Mouse (Mus musculus): ENCODE results near the gene Rbp1. TPM values are rescaled to one million over a fixed set of nuclear protein-coding genes. Genes with fewer than 3 reads are reported as not detected.

Rbp1 gene
- polyA plus RNA-seq, 1 experiment from 2014 or later: 26.0 TPM

- H3K36me3 ChIP-seq (ENCODE audit: control insufficient read depth, insufficient read depth, low read length): no peaks in the 10 kb centered on the region
- H3K27ac ChIP-seq (ENCODE audit: low read depth, low read length): no peak overlapping the region
- no peaks in the 10 kb centered on the region for H3K27me3 ChIP-seq (ENCODE audit: control insufficient read depth, insufficient read depth, low read length)
- ATAC-seq (ENCODE audit: low FRiP score) (no peak), DNase-seq (ENCODE audit: low spot score, missing footprints) (no peak)
- H3K4me2 ChIP-seq: no peak overlapping the region
- H3K4me1 ChIP-seq (ENCODE audit: control insufficient read depth, insufficient read depth, low read length): no peaks in the 10 kb centered on the region
- no peaks in the 10 kb centered on the region for H3K9me3 ChIP-seq (ENCODE audit: control insufficient read depth, low read length)
- 87% methylated on average over 2 of the region's 2 CpGs for WGBS
- H3K9ac ChIP-seq (ENCODE audit: low read length): no peak overlapping the region
- no peak overlapping the region for H3K4me3 ChIP-seq (ENCODE audit: low read depth, low read length)
These were observed 57.5 kb downstream of the Rbp1 start for GRCm38 (mm10) chr9:98480172-98480749.

DNA sequence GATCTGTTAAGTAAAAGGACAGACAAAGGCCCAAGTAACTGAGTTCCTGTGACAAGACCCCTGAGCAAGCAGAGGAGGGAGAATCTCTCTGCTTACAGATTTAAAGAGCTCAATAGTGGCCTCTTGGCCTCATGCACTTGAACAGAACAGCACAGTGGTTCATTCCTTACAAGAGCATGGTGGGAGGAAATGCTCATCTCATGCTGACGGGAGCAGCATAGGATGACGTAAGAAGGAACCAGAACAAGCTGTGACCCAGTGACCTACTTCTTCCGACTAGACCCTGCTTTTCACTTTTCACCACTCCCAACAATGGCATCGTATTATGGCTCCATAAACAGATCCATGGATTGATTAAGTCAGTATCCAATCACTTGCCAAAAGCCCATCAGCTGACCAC, 59.5 kb downstream of the Rbp1 start:
- Histone ChIP-seq H3K36me3 (ENCODE audit: control insufficient read depth, insufficient read depth, low read length) (no peaks in the 10 kb centered on the region), H3K9ac (ENCODE audit: low read length) (no peak overlapping the region), H3K9me3 (ENCODE audit: control insufficient read depth, low read length) (no peaks in the 10 kb centered on the region), H3K4me1 (ENCODE audit: control insufficient read depth, insufficient read depth, low read length) (no peaks in the 10 kb centered on the region), H3K4me2 (no peak overlapping the region), H3K27me3 (ENCODE audit: control insufficient read depth, insufficient read depth, low read length) (no peaks in the 10 kb centered on the region), H3K27ac (ENCODE audit: low read depth, low read length) (no peak overlapping the region), H3K4me3 (ENCODE audit: low read depth, low read length) (no peak overlapping the region)
- DNase-seq (ENCODE audit: low spot score, missing footprints) (peak; percentile 77), ATAC-seq (ENCODE audit: low FRiP score) (no peak)
- 69% methylated on average over 4 of the region's 4 CpGs for WGBS

GRCm38 (mm10) chr9:98485020-98485419, 62.3 kb downstream of the Rbp1 start:
- DNase-seq (ENCODE audit: low spot score, missing footprints): no peak
- Histone ChIP-seq H3K9ac (ENCODE audit: low read length) (no peak overlapping the region), H3K9me3 (ENCODE audit: control insufficient read depth, low read length) (no peaks in the 10 kb centered on the region), H3K27ac (ENCODE audit: low read depth, low read length) (no peak overlapping the region), H3K36me3 (ENCODE audit: control insufficient read depth, insufficient read depth, low read length) (no peaks in the 10 kb centered on the region), H3K4me3 (ENCODE audit: low read depth, low read length) (no peak overlapping the region), H3K27me3 (ENCODE audit: control insufficient read depth, insufficient read depth, low read length) (no peaks in the 10 kb centered on the region), H3K4me2 (no peak overlapping the region), H3K4me1 (ENCODE audit: control insufficient read depth, insufficient read depth, low read length) (no peaks in the 10 kb centered on the region)
- 85% methylated on average over 7 of the region's 7 CpGs for WGBS
- ATAC-seq (ENCODE audit: low FRiP score): no peak

DNA sequence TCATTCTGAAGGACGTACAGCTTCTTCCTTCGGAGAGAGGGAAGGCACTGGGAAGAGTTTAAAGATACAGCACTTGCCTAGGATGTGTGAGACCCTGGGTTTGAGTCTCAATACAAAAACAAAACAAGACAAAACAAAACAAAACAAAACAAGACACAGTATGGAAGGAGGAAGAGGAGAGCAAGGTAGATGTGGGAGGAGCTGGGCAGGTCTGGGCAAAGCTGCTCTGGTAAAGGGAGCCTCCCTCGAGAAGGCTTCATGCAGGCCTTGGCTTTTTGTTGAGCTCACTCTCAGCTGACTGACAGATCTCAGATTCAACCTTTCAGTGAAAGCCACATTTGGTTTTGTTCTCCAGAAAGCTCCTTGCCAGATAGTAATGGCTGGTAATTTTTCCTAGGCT, 63.1 kb downstream of the Rbp1 start, which contains the start of gene Rbp2:
Gene Rbp2, plus strand, starts transcription at position 301 of the 400 bp plus-strand sequence.
- H3K27me3 ChIP-seq (ENCODE audit: control insufficient read depth, insufficient read depth, low read length): no peaks in the 10 kb centered on the region
- ATAC-seq (ENCODE audit: low FRiP score) (no peak), DNase-seq (ENCODE audit: low spot score, missing footprints) (no peak)
- H3K4me1 ChIP-seq (ENCODE audit: control insufficient read depth, insufficient read depth, low read length): no peaks in the 10 kb centered on the region
- no peaks in the 10 kb centered on the region for H3K9me3 ChIP-seq (ENCODE audit: control insufficient read depth, low read length)
- no peak within 1 kb of the TSS for H3K9ac ChIP-seq (ENCODE audit: low read length)
- H3K4me3 ChIP-seq (ENCODE audit: low read depth, low read length): no peak within 1 kb of the TSS
- no peak within 1 kb of the TSS for H3K27ac ChIP-seq (ENCODE audit: low read depth, low read length)
- no peak within 1 kb of the TSS for H3K4me2 ChIP-seq
- WGBS: 85% methylated on average over 3 of the region's 3 CpGs
- H3K36me3 ChIP-seq (ENCODE audit: control insufficient read depth, insufficient read depth, low read length): no peaks in the 10 kb centered on the region

DNA sequence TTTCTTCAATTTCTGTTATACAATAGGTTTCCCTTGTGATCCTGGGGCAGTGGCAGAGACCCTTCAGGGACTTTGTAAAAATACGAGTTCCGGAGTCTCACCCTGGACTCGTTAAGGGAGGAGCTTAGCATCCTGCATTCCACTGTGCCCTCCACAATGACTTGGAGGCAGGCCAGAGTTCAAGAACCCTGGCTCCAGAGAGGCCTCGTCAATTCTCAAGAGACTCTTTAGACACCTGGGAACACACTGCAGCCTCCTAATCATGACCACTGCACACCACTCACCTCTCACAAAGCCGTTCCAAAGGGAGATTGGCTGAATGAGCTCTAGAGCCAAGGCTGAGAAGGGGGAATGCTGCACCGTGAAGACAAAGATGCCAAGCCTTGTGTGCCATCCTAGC, 64.5 kb downstream of the Rbp1 start:
- Histone ChIP-seq H3K4me3 (ENCODE audit: low read depth, low read length) (no peak overlapping the region), H3K9me3 (ENCODE audit: control insufficient read depth, low read length) (no peaks in the 10 kb centered on the region), H3K36me3 (ENCODE audit: control insufficient read depth, insufficient read depth, low read length) (no peaks in the 10 kb centered on the region), H3K4me1 (ENCODE audit: control insufficient read depth, insufficient read depth, low read length) (no peaks in the 10 kb centered on the region), H3K4me2 (no peak overlapping the region), H3K27ac (ENCODE audit: low read depth, low read length) (no peak overlapping the region), H3K9ac (ENCODE audit: low read length) (no peak overlapping the region), H3K27me3 (ENCODE audit: control insufficient read depth, insufficient read depth, low read length) (no peaks in the 10 kb centered on the region)
- DNase-seq (ENCODE audit: low spot score, missing footprints) (no peak), ATAC-seq (ENCODE audit: low FRiP score) (no peak)
- WGBS: 84% methylated on average over 6 of the region's 6 CpGs

GRCm38 (mm10) chr9:98489532-98489931, 66.8 kb downstream of the Rbp1 start:
- Histone ChIP-seq H3K27me3 (ENCODE audit: control insufficient read depth, insufficient read depth, low read length) (no peaks in the 10 kb centered on the region), H3K27ac (ENCODE audit: low read depth, low read length) (no peak overlapping the region), H3K9ac (ENCODE audit: low read length) (no peak overlapping the region), H3K9me3 (ENCODE audit: control insufficient read depth, low read length) (no peaks in the 10 kb centered on the region), H3K4me2 (no peak overlapping the region), H3K36me3 (ENCODE audit: control insufficient read depth, insufficient read depth, low read length) (no peaks in the 10 kb centered on the region), H3K4me1 (ENCODE audit: control insufficient read depth, insufficient read depth, low read length) (no peaks in the 10 kb centered on the region), H3K4me3 (ENCODE audit: low read depth, low read length) (no peak overlapping the region)
- no peak for ATAC-seq (ENCODE audit: low FRiP score)
- WGBS: 84% methylated on average over 4 of the region's 4 CpGs
- DNase-seq (ENCODE audit: low spot score, missing footprints): no peak

DNA sequence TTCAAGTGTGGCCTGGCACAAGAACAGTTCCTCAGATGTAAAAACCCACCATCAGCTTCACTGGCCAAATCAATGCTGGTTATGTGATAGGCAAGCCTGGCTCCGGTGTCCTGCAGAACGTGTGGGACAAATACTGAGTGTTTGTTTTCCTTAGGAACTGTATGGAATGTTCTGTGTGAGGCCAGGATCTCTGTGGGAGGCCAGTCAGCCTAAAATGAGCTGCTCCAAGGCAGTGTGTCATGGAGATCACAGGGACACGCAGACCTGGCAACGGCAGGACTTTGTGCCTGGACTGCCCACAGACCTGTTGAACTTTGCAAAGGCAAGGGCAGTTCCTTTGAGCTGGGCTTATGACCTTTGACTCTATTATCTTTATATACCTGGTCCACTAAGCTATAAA, 67.4 kb downstream of the Rbp1 start:
- no peak overlapping the region for H3K9ac ChIP-seq (ENCODE audit: low read length)
- no peaks in the 10 kb centered on the region for H3K27me3 ChIP-seq (ENCODE audit: control insufficient read depth, insufficient read depth, low read length)
- no peak overlapping the region for H3K27ac ChIP-seq (ENCODE audit: low read depth, low read length)
- WGBS: 66% methylated on average over 4 of the region's 4 CpGs
- H3K4me2 ChIP-seq: no peak overlapping the region
- H3K4me3 ChIP-seq (ENCODE audit: low read depth, low read length): no peak overlapping the region
- H3K4me1 ChIP-seq (ENCODE audit: control insufficient read depth, insufficient read depth, low read length): no peaks in the 10 kb centered on the region
- H3K9me3 ChIP-seq (ENCODE audit: control insufficient read depth, low read length): no peaks in the 10 kb centered on the region
- H3K36me3 ChIP-seq (ENCODE audit: control insufficient read depth, insufficient read depth, low read length): no peaks in the 10 kb centered on the region
- no peak for DNase-seq (ENCODE audit: low spot score, missing footprints)
- no peak for ATAC-seq (ENCODE audit: low FRiP score)

DNA sequence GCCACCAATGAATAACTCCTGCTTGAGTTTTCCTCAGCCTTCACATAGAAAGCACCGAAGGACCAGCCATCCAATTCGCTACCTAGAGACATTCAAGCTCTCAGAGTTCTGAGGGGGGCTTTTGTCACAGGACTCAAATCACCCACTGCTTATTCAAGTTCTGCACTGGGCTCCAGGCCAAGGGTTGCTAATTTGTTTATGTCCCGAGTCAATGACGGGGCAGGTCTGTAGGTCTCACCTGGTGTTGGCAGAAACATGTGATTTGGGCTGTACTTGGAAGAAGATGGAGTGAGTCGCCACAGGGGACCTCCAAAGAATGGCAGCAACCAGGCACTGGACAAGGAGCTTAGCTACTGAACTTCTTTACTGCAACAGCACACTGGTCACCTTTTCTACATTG, 68.3 kb downstream of the Rbp1 start:
- ATAC-seq (ENCODE audit: low FRiP score) (no peak), DNase-seq (ENCODE audit: low spot score, missing footprints) (peak; percentile 56)
- H3K36me3 ChIP-seq (ENCODE audit: control insufficient read depth, insufficient read depth, low read length): no peaks in the 10 kb centered on the region
- no peaks in the 10 kb centered on the region for H3K27me3 ChIP-seq (ENCODE audit: control insufficient read depth, insufficient read depth, low read length)
- no peak overlapping the region for H3K4me2 ChIP-seq
- 90% methylated on average over 5 of the region's 5 CpGs for WGBS
- no peak overlapping the region for H3K9ac ChIP-seq (ENCODE audit: low read length)
- no peak overlapping the region for H3K27ac ChIP-seq (ENCODE audit: low read depth, low read length)
- H3K9me3 ChIP-seq (ENCODE audit: control insufficient read depth, low read length): no peaks in the 10 kb centered on the region
- no peak overlapping the region for H3K4me3 ChIP-seq (ENCODE audit: low read depth, low read length)
- no peaks in the 10 kb centered on the region for H3K4me1 ChIP-seq (ENCODE audit: control insufficient read depth, insufficient read depth, low read length)

DNA sequence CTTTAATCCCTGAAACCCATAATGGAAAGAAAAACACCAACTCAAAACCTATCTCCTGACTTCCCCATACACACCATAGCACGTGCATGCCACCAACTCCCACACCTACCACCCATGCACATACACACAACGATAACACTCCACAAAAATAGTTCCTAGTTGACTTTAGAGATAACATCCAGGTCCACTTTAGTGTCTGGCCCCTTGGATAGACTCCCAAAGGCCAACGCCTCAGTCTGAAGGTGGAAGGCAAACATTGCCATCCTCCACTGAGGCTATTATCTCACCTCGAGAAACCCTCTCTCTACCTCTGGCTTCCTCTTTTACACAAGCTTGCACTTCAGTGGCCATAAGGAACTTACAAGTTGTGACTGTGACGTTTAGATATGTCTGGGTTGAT, 69.5 kb downstream of the Rbp1 start:
- ATAC-seq (ENCODE audit: low FRiP score): no peak
- Histone ChIP-seq H3K4me3 (ENCODE audit: low read depth, low read length) (no peak overlapping the region), H3K4me1 (ENCODE audit: control insufficient read depth, insufficient read depth, low read length) (no peaks in the 10 kb centered on the region), H3K4me2 (no peak overlapping the region), H3K27ac (ENCODE audit: low read depth, low read length) (no peak overlapping the region), H3K27me3 (ENCODE audit: control insufficient read depth, insufficient read depth, low read length) (no peaks in the 10 kb centered on the region), H3K9me3 (ENCODE audit: control insufficient read depth, low read length) (no peaks in the 10 kb centered on the region), H3K36me3 (ENCODE audit: control insufficient read depth, insufficient read depth, low read length) (no peaks in the 10 kb centered on the region), H3K9ac (ENCODE audit: low read length) (no peak overlapping the region)
- no peak for DNase-seq (ENCODE audit: low spot score, missing footprints)
- WGBS: 84% methylated on average over 5 of the region's 5 CpGs

Measured in midbrain, embryonic 11.5 days (tissue).